Mouse (Mus musculus) kidney, adult 2 months (tissue): ENCODE results near the gene Ubap2l.

Source experiments
- CTCF ChIP-seq: fragments of 200-500 bp; conservative IDR thresholded peaks from 2 replicates; pipeline ENCODE4 v1.5.1; 2011; ENCODE audit warnings: low read depth, mild to moderate bottlenecking, control low read depth, low read length, moderate library complexity, mixed read lengths; ENCODE audit not compliant: insufficient read depth, insufficient read length
- POLR2A ChIP-seq: fragments of 200-500 bp; IDR thresholded peaks from one replicate; pipeline ENCODE4 v1.6.1; 2011; ENCODE audit warnings: low read depth, low read length, control low read depth

DNA sequence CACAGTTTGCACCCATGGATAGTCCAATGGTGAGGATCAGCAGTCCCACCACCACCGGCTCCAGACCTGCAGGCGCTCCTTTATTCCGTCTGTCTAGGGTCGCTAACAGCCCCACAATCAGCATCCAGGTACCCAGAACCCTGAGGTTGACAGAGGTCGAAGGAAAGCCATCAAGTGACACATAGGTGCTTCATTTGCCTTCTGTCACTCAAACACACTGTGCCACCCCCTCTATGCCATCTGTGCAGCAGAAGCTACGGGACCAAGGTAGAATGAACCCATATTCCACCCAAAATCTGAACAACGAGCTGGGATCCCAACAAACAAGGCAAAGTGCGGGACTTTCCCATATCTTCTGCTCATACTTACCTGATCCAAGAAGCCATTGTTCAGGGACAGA, 86.9 kb downstream of the Ubap2l start:
- TF ChIP-seq CTCF (no peak), POLR2A (no peak)
